Mouse (Mus musculus) urinary bladder, postnatal 36 days (tissue): ENCODE results near the gene Mettl7a2.

ENCODE experiments used
- DNase-seq, 2 experiments: peaks; one replicate each; pipeline ENCODE4 v3.0.0; 2022; ENCODE audit warnings: low spot score in 2 of 2, mixed read lengths in 1 of 2

Gene Mettl7a2

DNA sequence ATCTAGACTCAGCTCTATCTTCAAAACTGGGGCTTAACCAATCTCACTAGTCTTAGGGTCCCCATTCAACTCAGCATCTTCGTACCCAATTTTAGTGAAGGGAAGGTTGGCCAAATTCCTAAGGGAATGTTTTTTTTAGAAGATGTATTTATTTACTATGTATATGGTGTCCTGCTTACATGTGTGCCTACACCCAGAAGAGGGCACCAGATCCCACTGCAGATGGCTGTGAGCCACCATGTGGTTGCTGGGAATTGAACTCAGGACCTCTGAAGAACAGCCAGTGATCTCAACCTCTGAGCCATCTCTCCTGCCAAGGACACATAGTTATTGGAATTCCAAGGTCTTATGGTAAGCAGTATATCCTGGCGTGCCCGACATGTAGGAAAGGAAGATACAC lies 42.6 kb downstream of the Mettl7a2 start:
- DNase-seq = no peak

DNA sequence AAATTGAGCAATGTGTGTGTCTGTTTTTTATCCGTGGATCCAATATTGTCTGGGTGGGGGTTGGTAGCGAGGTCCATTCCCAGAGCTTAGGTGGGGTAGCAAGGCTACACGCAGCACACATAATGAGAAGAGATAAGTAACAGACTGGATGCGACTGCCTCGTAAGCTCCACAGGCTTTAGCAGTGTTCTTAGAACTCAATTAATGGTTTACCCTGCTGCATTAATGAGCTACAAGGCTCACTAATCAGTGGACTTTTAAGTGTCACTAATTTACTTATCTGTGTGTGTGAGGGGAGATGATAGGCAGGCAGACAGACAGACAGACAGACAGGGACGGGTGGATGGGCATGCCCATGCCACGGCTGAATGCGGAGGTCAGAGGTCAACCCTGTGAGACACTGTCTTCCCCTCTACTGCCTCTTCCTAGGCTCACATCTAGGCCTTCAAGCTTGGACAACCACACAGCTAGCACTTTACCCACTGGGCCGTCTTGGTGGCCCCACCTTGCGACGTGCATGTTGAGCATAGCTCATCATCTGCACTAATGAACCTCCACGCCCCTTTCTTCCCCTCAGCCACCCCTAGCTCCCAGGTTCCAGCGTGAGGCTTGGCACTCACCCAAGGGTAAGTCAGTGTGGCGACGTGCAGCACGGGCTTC lies 47.7 kb downstream of the Mettl7a2 start:
- DNase-seq = no peak

DNA sequence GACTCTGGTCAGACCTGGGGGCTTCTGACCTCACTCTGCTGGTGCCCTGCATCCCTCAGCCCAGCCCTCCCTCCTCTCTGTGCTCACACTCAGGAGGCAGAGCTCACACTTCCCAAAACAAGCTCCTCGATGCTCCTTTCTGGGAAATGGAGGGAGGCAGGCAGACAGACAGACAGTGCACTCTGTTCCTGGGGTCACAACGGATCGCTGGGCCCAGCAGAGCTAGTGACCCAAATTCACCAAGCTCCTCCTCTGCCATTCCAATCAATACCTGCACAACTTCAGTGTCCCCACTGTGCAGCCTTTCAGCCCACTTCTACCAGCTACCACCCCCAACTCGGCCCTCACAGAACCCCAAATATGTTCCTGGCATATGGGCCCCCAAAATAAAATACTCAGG lies 48.8 kb downstream of the Mettl7a2 start:
- DNase-seq = no peak

GRCm38 (mm10) chr15:100402347-100402746 lies 49.3 kb downstream of the Mettl7a2 start:
- DNase-seq = no peak

- no peak for DNase-seq
Observed at GRCm38 (mm10) chr15:100402798-100403197, 49.8 kb downstream of the Mettl7a2 start.

- peak in 1 of 2 experiments; percentile 38 for DNase-seq
Observed at GRCm38 (mm10) chr15:100403318-100404000, 50.5 kb downstream of the Mettl7a2 start.

DNA sequence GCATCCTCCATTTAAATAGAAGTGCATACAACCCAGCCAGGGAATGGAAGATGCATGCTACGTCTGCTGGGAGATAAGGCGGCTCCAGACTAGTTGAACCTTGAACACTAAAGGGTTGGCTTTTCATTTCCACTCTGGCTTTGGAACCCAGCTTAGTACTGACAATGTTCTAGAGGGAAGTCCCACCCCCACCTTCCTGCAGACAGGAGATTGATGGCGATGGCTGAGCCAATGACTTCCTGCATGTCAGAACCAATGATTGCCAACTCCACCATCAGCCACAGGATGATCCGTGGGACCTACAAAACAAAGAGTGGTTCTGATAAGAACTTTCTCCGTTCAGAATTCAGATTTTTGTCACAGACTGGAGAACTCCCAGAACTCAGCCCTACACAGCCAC lies 53.1 kb downstream of the Mettl7a2 start:
- DNase-seq = no peak

DNA sequence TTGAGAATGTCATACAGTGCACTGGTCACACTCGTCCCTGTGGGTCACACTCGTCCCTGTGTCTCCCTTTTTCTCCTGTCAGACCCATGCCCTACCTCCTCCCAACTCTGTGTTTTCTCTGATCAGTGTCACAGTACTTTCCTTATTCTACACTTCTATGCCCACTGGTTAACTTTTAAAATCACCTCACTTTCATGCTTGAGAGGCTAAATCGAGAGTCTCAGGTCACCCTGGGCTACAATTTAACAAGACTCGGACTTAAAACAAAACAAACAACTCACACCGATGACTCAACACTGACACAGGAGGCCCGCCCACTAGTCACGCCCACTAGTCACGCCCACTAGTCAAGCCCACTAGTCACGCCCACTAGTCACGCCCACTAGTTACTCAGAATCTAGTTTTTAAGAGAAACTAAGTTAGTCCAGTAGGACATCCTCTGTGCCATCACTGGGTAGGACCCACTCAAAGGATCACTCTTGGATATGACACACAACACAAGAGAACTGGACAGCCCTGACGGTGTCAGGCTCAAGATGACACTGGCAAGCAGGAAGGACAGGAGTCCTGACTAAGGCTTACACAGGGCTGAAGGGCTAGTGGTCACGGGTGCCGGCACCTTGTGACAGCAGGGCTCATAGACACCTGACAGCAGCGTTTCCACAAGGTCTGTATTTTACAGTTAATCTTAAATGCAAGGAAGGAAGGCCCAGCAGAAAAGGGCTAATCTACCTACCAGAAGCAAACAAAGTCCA lies 58.1 kb downstream of the Mettl7a2 start:
- peak; percentile 59 to 72 for DNase-seq
